Mouse (Mus musculus): ENCODE measurements around the gene Dock4. TPM values are rescaled to one million over a fixed set of nuclear protein-coding genes. Genes with fewer than 3 reads are reported as not detected.

The Dock4 gene
- total and polyA plus RNA-seq, 2 experiments from 2014 or later: 15.5 to 28.6 TPM

- H3K4me3 ChIP-seq (ENCODE audit: low read depth, low read length): no peak overlapping the region
- H3K27me3 ChIP-seq (ENCODE audit: insufficient read depth, low read length): no peaks in the 10 kb centered on the region
- 0 out of 2 replicates have a peak, but pooled peaks cover 4% of the 10 kb centered on the region for H3K4me1 ChIP-seq (ENCODE audit: insufficient read depth, low read length)
- H3K4me2 ChIP-seq (ENCODE audit: low read depth, low read length, poor library complexity, severe bottlenecking): no peak overlapping the region
- H3K9me3 ChIP-seq (ENCODE audit: low read length): no peaks in the 10 kb centered on the region
- H3K36me3 ChIP-seq (ENCODE audit: insufficient read depth, low read length): peaks cover 12% of the 10 kb centered on the region; the same call in 1 of the 2 replicates
- TF ChIP-seq CTCF (IDR thresholded peaks at IDR 0.05): no peak
- H3K9ac ChIP-seq (replicated peaks; ENCODE audit: low read length, poor library complexity, severe bottlenecking): no peak overlapping the region
- WGBS: 73% methylated on average over 4 of the region's 4 CpGs
- no peak for DNase-seq (ENCODE audit: low spot score)
- ATAC-seq (ENCODE audit: low FRiP score): no peak
- H3K27ac ChIP-seq (ENCODE audit: low read depth, low read length): no peak overlapping the region
Observed at GRCm38 (mm10) chr12:40839817-40840216, 394.1 kb downstream of the Dock4 start.

GRCm38 (mm10) chr12:40842251-40842988 is 396.7 kb downstream of the Dock4 start:
- DNase-seq (ENCODE audit: low spot score) (peak; percentile 66), ATAC-seq (ENCODE audit: low FRiP score) (no peak)
- peaks cover 12% of the 10 kb centered on the region; the same call in 1 of the 2 replicates for H3K36me3 ChIP-seq (ENCODE audit: insufficient read depth, low read length)
- peak; percentile 77 for TF ChIP-seq CTCF (IDR thresholded peaks at IDR 0.05)
- 0 out of 2 replicates have a peak, but pooled peaks cover 4% of the 10 kb centered on the region for H3K4me1 ChIP-seq (ENCODE audit: insufficient read depth, low read length)
- no peaks in the 10 kb centered on the region for H3K27me3 ChIP-seq (ENCODE audit: insufficient read depth, low read length)
- H3K9me3 ChIP-seq (ENCODE audit: low read length): no peaks in the 10 kb centered on the region
- no peak overlapping the region for H3K9ac ChIP-seq (replicated peaks; ENCODE audit: low read length, poor library complexity, severe bottlenecking)
- no peak overlapping the region for H3K4me2 ChIP-seq (ENCODE audit: low read depth, low read length, poor library complexity, severe bottlenecking)
- 68% methylated on average over 10 of the region's 10 CpGs for WGBS
- H3K27ac ChIP-seq (ENCODE audit: low read depth, low read length): no peak overlapping the region
- no peak overlapping the region for H3K4me3 ChIP-seq (ENCODE audit: low read depth, low read length)

- Histone ChIP-seq H3K27me3 (ENCODE audit: insufficient read depth, low read length) (no peaks in the 10 kb centered on the region), H3K36me3 (ENCODE audit: insufficient read depth, low read length) (peaks cover 12% of the 10 kb centered on the region; the same call in 1 of the 2 replicates), H3K4me3 (ENCODE audit: low read depth, low read length) (no peak overlapping the region), H3K4me2 (ENCODE audit: low read depth, low read length, poor library complexity, severe bottlenecking) (no peak overlapping the region), H3K27ac (ENCODE audit: low read depth, low read length) (no peak overlapping the region), H3K9ac (replicated peaks; ENCODE audit: low read length, poor library complexity, severe bottlenecking) (no peak overlapping the region), H3K4me1 (ENCODE audit: insufficient read depth, low read length) (0 out of 2 replicates have a peak, but pooled peaks cover 4% of the 10 kb centered on the region), H3K9me3 (ENCODE audit: low read length) (no peaks in the 10 kb centered on the region)
- ATAC-seq (ENCODE audit: low FRiP score) (0 out of 2 replicates have a peak, but pooled peaks have one; percentile 25), DNase-seq (ENCODE audit: low spot score) (no peak)
- no peak for TF ChIP-seq CTCF (IDR thresholded peaks at IDR 0.05)
- WGBS: 84% methylated on average over 5 of the region's 5 CpGs
Observed at GRCm38 (mm10) chr12:40842991-40843390, 397.2 kb downstream of the Dock4 start.

- H3K27me3 ChIP-seq (ENCODE audit: insufficient read depth, low read length): no peaks in the 10 kb centered on the region
- 68% methylated on average over 3 of the region's 3 CpGs for WGBS
- no peak overlapping the region for H3K27ac ChIP-seq (ENCODE audit: low read depth, low read length)
- no peak overlapping the region for H3K4me3 ChIP-seq (ENCODE audit: low read depth, low read length)
- 0 out of 2 replicates have a peak, but pooled peaks cover 1% of the 10 kb centered on the region for H3K4me1 ChIP-seq (ENCODE audit: insufficient read depth, low read length)
- H3K9me3 ChIP-seq (ENCODE audit: low read length): no peaks in the 10 kb centered on the region
- H3K9ac ChIP-seq (replicated peaks; ENCODE audit: low read length, poor library complexity, severe bottlenecking): no peak overlapping the region
- no peak overlapping the region for H3K4me2 ChIP-seq (ENCODE audit: low read depth, low read length, poor library complexity, severe bottlenecking)
- DNase-seq (ENCODE audit: low spot score): no peak
- no peak for ATAC-seq (ENCODE audit: low FRiP score)
- peaks cover 12% of the 10 kb centered on the region; the same call in 1 of the 2 replicates for H3K36me3 ChIP-seq (ENCODE audit: insufficient read depth, low read length)
- no peak for TF ChIP-seq CTCF (IDR thresholded peaks at IDR 0.05)
Observed at GRCm38 (mm10) chr12:40843474-40844080, 397.8 kb downstream of the Dock4 start.

DNA sequence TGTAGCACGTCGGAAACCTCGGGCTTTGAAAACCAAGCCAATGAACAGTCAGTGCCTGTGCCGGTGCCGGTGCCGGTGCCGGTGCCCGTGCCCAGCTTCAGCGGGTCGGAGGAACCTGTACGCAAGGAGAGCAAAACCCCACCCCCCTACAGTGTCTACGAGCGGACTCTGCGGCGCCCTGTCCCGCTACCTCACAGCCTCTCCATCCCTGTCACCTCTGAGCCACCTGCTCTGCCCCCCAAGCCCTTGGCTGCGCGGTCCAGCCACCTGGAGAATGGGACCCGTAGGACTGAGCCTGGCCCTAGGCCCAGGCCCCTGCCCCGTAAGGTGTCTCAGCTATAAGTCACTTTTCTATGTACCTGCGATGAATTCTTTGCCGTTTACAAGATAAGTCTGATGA is 398.6 kb downstream of the Dock4 start:
- no peaks in the 10 kb centered on the region for H3K9me3 ChIP-seq (ENCODE audit: low read length)
- 95% methylated on average over 22 of the region's 22 CpGs for WGBS
- ATAC-seq (ENCODE audit: low FRiP score) (no peak), DNase-seq (ENCODE audit: low spot score) (no peak)
- H3K27me3 ChIP-seq (ENCODE audit: insufficient read depth, low read length): no peaks in the 10 kb centered on the region
- no peak overlapping the region for H3K4me2 ChIP-seq (ENCODE audit: low read depth, low read length, poor library complexity, severe bottlenecking)
- no peak overlapping the region for H3K27ac ChIP-seq (ENCODE audit: low read depth, low read length)
- peaks cover 12% of the 10 kb centered on the region; the same call in 1 of the 2 replicates for H3K36me3 ChIP-seq (ENCODE audit: insufficient read depth, low read length)
- no peak overlapping the region for H3K9ac ChIP-seq (replicated peaks; ENCODE audit: low read length, poor library complexity, severe bottlenecking)
- H3K4me1 ChIP-seq (ENCODE audit: insufficient read depth, low read length): no peaks in the 10 kb centered on the region
- TF ChIP-seq CTCF (IDR thresholded peaks at IDR 0.05): no peak
- no peak overlapping the region for H3K4me3 ChIP-seq (ENCODE audit: low read depth, low read length)
